Mouse (Mus musculus) forebrain, embryonic 10.5 days (tissue): ENCODE measurements around the gene Defb22. TPM values are rescaled to one million over a fixed set of nuclear protein-coding genes. Genes with fewer than 3 reads are reported as not detected.

Experiments used
- DNase-seq: peaks from one replicate; pipeline ENCODE4 v3.0.0-alpha.2; 2017; ENCODE audit warnings: low spot score; ENCODE audit errors: extremely low spot score
- H3K27ac ChIP-seq: fragments of 300-500 bp; sonication (generic); 2 replicates; pipeline ENCODE4 v1.5.1; 2016; ENCODE audit warnings: mild to moderate bottlenecking
- H3K27me3 ChIP-seq: fragments of 300-500 bp; sonication (generic); 2 replicates; pipeline ENCODE4 v1.6.1; 2016; ENCODE audit warnings: mild to moderate bottlenecking; ENCODE audit not compliant: poor library complexity, severe bottlenecking
- H3K36me3 ChIP-seq: fragments of 300-500 bp; sonication (generic); replicated peaks from 2 replicates; pipeline ENCODE4 v1.6.1; 2016; ENCODE audit warnings: mild to moderate bottlenecking, moderate library complexity
- H3K4me1 ChIP-seq: fragments of 300-500 bp; sonication (generic); 2 replicates; pipeline ENCODE4 v1.6.1; 2016
- H3K4me3 ChIP-seq: fragments of 300-500 bp; sonication (generic); 2 replicates; pipeline ENCODE4 v1.5.1; 2016; ENCODE audit warnings: mild to moderate bottlenecking, moderate library complexity
- H3K9me3 ChIP-seq: fragments of 300-500 bp; sonication (generic); 2 replicates; pipeline ENCODE4 v1.6.1; 2016; ENCODE audit warnings: mild to moderate bottlenecking, moderate library complexity
- WGBS: fragments of 180-500 bp; shearing (Covaris S2); methylation state at CpG from one replicate; pipeline ENCODE4 v1.1.7; 2016; 5-methylcytosine and 5-hydroxymethylcytosine counted together
- polyA plus RNA-seq: library from polyadenylated mRNA; unstranded; fragments of >200 nt; fragmentation: Nextera tagmentation; extraction: Ambion mirVana; gene quantifications from 2 replicates; pipeline ENCODE4 v1.2.1, GENCODE M21; 2016

Defb22 gene
- polyA plus RNA-seq, result not detected in 2 replicates

DNA sequence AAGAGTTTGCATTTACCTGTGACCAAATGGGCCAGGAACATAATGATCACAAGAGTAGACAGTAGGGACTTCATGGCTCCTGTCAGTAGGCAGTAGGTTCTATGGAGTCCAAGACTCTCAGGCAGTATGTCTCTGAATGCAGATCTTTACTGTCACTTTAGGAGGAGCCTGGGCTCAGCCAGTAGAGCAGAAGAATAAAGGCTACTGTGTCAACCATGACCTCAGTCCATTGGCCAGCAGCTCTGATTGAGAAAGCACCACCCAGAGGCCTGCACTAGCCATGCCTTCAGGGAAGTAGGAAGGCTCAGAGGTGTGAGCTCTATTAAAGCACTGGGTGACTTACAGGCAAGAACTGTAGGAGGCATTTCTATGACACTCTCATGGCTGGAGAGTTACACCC, at the start of gene Defb22:
Gene Defb22 (minus strand): TSS at position 101 of the 400 bp plus-strand sequence.
- H3K4me3 ChIP-seq, result no peak within 1 kb of the TSS
- no peak for DNase-seq
- H3K27ac ChIP-seq, result no peak within 1 kb of the TSS
- 0 out of 2 replicates have a peak, but pooled peaks cover 2% of the 10 kb centered on the region for H3K9me3 ChIP-seq
- H3K27me3 ChIP-seq, result no peaks in the 10 kb centered on the region
- no peaks in the 10 kb centered on the region for H3K36me3 ChIP-seq
- H3K4me1 ChIP-seq, result no peaks in the 10 kb centered on the region; the same call in 1 of the 2 replicates

DNA sequence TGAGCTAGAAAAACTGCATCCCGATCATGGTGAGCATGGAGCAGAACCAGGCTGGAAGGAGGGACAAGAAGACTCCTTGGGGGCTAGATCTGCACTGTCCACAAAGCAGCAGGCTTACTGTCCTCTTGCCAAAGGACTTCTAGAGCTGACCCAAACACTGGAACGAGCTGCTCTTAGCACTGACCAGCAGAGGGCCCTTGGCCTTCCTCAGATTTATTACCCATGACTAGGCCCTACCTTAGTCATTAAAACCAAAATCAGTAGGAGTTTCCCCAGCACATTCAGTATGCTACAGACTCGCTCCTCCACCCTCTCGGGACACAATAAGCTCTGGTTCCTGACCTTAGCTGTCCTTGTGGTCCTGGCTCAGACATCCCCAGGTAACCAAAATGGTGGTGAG, 28.0 kb upstream of the Defb22 start, which contains the start of gene Defb28:
Gene Defb28 (plus strand): TSS at position 275 of the 400 bp plus-strand sequence.
- WGBS, result 78% methylated on average over 4 of the region's 4 CpGs
- no peak for DNase-seq
- Histone ChIP-seq H3K4me3 (no peak within 1 kb of the TSS), H3K36me3 (no peaks in the 10 kb centered on the region), H3K27ac (no peak within 1 kb of the TSS), H3K9me3 (no peaks in the 10 kb centered on the region), H3K4me1 (no peaks in the 10 kb centered on the region), H3K27me3 (no peaks in the 10 kb centered on the region)

DNA sequence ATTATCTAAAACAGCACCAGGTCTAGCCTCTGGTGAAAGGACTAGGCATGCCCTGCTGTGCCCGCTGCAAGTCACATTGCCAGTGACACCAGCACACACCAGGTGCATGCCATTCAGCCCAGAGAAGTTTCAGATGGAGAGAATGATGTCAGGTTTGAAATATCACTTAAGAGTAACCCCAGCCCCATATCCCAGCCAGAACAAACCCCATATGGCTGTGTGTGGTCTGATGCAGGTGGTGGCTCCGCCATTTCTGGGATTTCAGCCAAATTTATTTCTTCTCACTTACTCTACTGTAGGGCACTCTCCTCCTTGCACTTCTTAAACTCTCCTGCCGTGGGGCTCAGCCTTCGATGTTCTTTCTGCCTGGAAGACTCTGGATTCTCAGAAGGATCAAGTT, 26.1 kb upstream of the Defb22 start:
- Histone ChIP-seq H3K27me3 (no peaks in the 10 kb centered on the region), H3K4me3 (no peak overlapping the region), H3K36me3 (no peaks in the 10 kb centered on the region), H3K4me1 (no peaks in the 10 kb centered on the region), H3K27ac (no peak overlapping the region), H3K9me3 (no peaks in the 10 kb centered on the region)
- 90% methylated on average over 4 of the region's 4 CpGs for WGBS
- DNase-seq, result no peak

DNA sequence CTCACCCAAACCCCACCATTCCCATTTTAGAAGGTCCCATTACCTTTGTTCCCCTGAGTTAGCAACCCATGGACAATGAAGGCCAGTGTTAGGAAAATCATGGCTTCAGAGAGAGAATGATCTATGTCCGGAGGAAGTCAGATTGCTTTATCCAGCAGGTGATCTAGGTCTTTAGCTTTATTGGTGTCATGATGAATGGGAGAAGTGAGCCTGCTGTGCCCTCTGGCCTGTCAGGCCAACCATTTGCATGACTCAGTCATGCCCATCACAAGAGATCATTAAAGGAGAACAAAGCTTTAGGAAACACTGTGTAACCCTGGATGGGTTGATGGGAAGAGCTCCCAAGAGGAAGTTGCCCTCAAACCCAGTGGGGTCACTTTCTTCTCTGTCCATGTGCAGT, 21.7 kb upstream of the Defb22 start, which contains the start of gene Defb26:
Gene Defb26 (minus strand): TSS at position 101 of the 400 bp plus-strand sequence.
- no peak within 1 kb of the TSS for H3K4me3 ChIP-seq
- H3K4me1 ChIP-seq, result no peaks in the 10 kb centered on the region
- H3K27ac ChIP-seq, result no peak within 1 kb of the TSS
- H3K9me3 ChIP-seq, result no peaks in the 10 kb centered on the region
- no peak for DNase-seq
- no peaks in the 10 kb centered on the region for H3K27me3 ChIP-seq
- H3K36me3 ChIP-seq, result no peaks in the 10 kb centered on the region
- WGBS, result 93% methylated on average over 1 of the region's 1 CpGs

DNA sequence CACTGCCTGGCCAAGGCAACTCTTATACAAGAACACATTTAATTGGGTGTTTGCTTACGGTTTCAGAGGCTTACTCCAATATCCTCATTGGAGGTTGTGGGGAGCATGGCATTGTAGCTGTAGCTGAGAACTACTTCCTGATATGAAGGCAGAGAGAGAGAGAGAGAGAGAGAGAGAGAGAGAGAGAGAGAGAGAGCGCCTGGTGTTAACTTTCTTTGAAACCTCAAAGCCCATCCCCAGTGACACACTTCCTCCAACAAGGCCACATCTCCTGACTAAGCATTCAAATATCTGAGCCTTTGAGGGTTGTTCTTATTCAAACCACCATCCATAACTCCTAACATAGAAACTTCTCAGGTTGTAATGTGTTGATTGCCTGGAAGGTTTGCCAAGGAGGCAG, 14.0 kb upstream of the Defb22 start:
- Histone ChIP-seq H3K27me3 (no peaks in the 10 kb centered on the region), H3K4me3 (no peak overlapping the region), H3K36me3 (no peaks in the 10 kb centered on the region), H3K9me3 (no peaks in the 10 kb centered on the region), H3K4me1 (no peaks in the 10 kb centered on the region), H3K27ac (no peak overlapping the region)
- no peak for DNase-seq
- 84% methylated on average over 2 of the region's 2 CpGs for WGBS

DNA sequence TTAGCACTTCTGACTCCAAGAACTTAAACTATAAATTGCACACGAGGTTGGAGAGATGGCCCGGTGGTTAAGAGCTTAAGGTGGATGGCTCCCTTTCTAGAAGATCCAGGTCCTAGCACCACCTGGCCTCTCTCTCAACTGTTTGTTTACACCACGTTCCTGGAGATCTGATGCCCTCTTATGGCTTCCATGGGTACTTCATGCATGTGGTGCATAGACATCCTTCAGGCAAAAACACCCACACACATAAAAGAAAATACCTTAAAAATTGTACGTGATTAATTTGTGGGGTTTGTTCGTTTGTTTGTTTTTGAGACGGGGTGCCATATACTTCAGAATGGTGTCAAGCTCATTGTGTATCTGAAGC, 10.9 kb upstream of the Defb22 start:
- no peak for DNase-seq
- WGBS, result 77% methylated on average over 6 of the region's 6 CpGs
- no peaks in the 10 kb centered on the region for H3K4me1 ChIP-seq
- H3K4me3 ChIP-seq, result no peak overlapping the region
- H3K27ac ChIP-seq, result no peak overlapping the region
- no peaks in the 10 kb centered on the region for H3K36me3 ChIP-seq
- no peaks in the 10 kb centered on the region for H3K27me3 ChIP-seq
- no peaks in the 10 kb centered on the region for H3K9me3 ChIP-seq

DNA sequence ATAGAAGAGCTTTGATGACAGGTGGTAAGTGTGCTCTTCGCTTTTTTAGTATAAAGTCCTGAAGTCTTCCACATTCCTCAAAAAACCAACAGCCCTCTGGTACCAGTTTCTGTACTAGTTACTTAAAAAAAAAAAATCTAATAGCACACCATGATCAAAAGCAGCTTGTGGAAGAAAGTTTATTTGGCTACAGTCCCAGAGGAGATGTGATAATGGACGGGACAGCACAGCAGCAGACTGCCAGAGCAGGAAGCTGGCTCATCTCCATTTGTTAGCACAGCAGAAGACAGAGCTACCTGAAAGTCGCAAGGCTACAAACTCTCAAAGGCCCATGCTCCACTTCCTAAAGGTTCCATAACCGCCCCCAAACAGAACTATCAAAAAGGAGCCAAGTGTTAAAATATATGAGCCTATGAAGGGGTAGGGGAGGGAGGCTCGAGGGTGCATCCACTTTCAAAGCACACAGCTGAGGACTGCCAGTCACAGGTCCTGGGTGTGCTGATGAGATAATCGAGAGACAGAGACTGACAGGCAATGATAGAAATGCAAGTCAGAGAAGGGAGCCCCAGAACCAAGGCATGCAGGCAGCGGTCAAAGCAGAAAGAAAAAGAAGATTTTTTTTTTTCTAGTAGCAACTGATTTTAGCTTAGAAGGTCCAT, 10.4 kb upstream of the Defb22 start:
- H3K27me3 ChIP-seq, result no peaks in the 10 kb centered on the region
- H3K27ac ChIP-seq, result no peak overlapping the region

DNA sequence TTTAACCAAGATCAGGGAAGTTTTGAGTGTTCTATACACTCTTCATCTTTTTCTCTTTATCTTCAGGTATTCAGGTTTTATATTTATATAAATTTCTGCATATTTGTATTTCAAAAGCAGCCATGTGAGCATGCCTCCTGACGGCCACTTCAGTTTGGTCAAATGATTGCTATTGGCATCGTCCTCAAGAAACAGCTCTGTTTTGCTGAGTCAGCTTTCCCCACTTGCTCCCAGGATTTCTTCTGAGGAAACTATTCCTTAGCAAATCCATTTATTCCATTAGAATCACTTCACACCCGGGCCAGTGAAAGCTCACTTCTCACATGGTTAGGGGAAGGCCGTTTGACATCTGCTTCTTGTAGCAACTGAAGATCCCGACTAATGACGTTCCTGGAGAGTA, 8.1 kb upstream of the Defb22 start:
- H3K36me3 ChIP-seq, result no peaks in the 10 kb centered on the region
- no peaks in the 10 kb centered on the region for H3K4me1 ChIP-seq
- no peak for DNase-seq
- WGBS, result 88% methylated on average over 6 of the region's 6 CpGs
- no peaks in the 10 kb centered on the region for H3K27me3 ChIP-seq
- H3K27ac ChIP-seq, result no peak overlapping the region
- no peak overlapping the region for H3K4me3 ChIP-seq
- H3K9me3 ChIP-seq, result no peaks in the 10 kb centered on the region

More for the DNA sequence above, 10.4 kb upstream of the Defb22 start:
- Histone ChIP-seq H3K9me3 (no peaks in the 10 kb centered on the region), H3K4me3 (no peak overlapping the region), H3K36me3 (no peaks in the 10 kb centered on the region), H3K4me1 (no peaks in the 10 kb centered on the region)
- DNase-seq, result no peak
- 86% methylated on average over 7 of the region's 7 CpGs for WGBS

DNA sequence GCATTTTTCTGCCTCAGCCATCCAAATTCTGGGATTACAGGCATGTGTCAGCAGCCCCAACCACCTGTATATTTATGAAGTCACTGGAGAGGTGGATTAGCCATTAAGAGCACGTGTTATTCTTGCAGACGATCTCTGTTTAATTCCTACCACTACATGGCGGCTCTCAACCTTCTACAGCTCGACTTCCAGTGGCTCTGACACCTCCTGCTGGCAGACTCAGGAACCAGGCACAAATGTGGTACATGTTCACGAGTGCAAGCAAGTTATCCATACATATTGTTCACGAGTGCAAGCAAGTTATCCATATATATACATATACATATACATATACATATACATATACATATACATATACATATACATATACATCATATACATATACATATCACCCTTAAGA, 3.2 kb upstream of the Defb22 start:
- Histone ChIP-seq H3K27me3 (no peaks in the 10 kb centered on the region), H3K4me1 (no peaks in the 10 kb centered on the region), H3K36me3 (no peaks in the 10 kb centered on the region), H3K9me3 (no peaks in the 10 kb centered on the region), H3K27ac (no peak overlapping the region), H3K4me3 (no peak overlapping the region)
- WGBS, result 80% methylated on average over 6 of the region's 6 CpGs
- DNase-seq, result no peak

DNA sequence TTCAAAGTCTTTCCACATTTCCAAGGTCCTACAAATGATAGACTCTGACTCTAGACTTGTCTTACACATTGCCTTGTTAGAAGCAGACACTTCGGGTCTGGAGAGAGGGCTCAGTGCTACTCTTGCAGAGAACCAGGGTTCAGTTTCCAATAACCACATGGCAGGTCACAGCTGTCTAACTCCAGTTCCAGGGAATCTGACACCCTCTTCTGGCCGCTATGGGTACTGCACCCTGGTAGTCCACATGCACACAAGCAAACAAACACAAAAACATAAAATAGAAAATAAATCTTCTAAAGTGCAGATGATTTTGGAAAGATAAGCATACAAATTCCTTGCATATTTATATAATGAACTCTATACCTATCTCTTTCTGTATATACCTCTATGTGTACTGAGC, 2.9 kb downstream of the Defb22 start:
- Histone ChIP-seq H3K36me3 (no peaks in the 10 kb centered on the region), H3K27me3 (no peaks in the 10 kb centered on the region), H3K9me3 (0 out of 2 replicates have a peak, but pooled peaks cover 2% of the 10 kb centered on the region), H3K4me1 (no peaks in the 10 kb centered on the region; the same call in 1 of the 2 replicates), H3K27ac (no peak overlapping the region), H3K4me3 (no peak overlapping the region)
- no peak for DNase-seq
- 74% methylated on average over 2 of the region's 2 CpGs for WGBS

DNA sequence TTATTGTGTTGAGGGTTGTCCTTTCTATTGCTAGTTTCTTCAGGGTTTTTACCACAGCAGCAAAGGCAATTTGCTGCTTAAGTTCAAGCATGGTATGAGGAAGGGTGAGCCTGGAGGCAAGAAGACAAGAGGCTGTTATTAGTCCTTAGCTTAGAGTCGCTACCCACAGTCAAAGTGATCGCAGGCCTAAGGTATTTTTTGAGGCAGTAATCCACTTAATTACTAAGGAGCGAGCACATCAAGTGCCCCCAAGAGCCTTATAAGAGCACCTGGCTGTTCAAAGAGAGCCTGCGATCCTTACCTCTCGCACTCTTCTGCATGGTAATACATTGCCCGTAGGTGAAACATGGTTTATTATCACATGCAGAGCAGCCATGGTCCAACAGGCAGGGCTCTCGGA, 8.2 kb downstream of the Defb22 start:
- H3K27ac ChIP-seq, result no peak overlapping the region
- no peak overlapping the region for H3K4me3 ChIP-seq
- no peaks in the 10 kb centered on the region; the same call in 1 of the 2 replicates for H3K4me1 ChIP-seq
- WGBS, result 87% methylated on average over 7 of the region's 7 CpGs
- no peak for DNase-seq
- H3K9me3 ChIP-seq, result no peaks in the 10 kb centered on the region
- H3K27me3 ChIP-seq, result no peaks in the 10 kb centered on the region
- no peaks in the 10 kb centered on the region for H3K36me3 ChIP-seq

DNA sequence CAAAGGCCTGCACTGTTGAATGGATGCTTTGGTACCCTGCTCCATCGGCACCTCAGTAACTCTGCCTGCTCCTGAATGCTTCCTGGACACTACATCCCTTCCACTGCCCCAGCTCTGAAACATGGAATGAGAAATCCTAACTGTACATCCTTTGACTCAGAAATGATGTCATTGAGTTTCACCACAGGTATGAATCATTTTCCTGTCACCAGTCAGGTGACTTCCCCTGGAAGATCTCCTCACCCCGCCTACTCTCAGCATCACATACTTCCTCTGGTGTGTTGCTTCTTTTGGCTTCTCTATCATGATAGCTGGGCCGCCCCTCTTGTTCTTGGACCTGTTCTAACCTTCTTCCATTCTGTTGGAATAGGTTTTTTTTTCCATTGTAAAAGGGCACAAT, 9.1 kb downstream of the Defb22 start:
- 88% methylated on average over 3 of the region's 3 CpGs for WGBS
- Histone ChIP-seq H3K27me3 (no peaks in the 10 kb centered on the region), H3K36me3 (no peaks in the 10 kb centered on the region), H3K4me1 (no peaks in the 10 kb centered on the region; the same call in 1 of the 2 replicates), H3K27ac (no peak overlapping the region), H3K9me3 (no peaks in the 10 kb centered on the region), H3K4me3 (no peak overlapping the region)
- DNase-seq, result no peak

DNA sequence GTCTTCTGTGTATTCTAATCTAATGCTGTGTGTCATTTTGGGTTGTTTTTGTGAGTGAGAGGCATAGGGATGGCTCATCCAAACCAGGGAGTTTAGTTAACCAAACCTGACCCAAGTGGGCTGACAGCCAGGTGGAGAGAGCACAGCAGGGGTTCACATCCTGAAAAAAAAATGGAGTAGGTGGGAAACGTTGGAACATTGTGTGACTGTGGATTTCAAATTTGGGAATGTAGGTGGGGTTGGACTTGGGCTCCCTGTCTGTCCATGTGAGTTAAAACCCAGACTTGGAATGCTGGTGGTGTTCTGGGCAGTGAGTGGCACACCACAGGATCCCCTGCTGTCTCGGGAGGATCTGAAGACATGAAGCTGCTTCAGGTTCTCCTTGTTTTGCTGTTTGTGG, 13.2 kb downstream of the Defb22 start, which contains the start of gene Defb20:
Gene Defb20 (plus strand): TSS at position 301 of the 400 bp plus-strand sequence.
- Histone ChIP-seq H3K27ac (no peak within 1 kb of the TSS), H3K4me1 (no peaks in the 10 kb centered on the region), H3K27me3 (no peaks in the 10 kb centered on the region), H3K36me3 (no peaks in the 10 kb centered on the region), H3K9me3 (no peaks in the 10 kb centered on the region), H3K4me3 (no peak within 1 kb of the TSS)
- WGBS, result 71% methylated on average over 2 of the region's 2 CpGs
- DNase-seq, result no peak
